Mouse (Mus musculus) layer of hippocampus, postnatal 36 days (tissue): Measurements from ENCODE around the gene Atxn10. TPM values are rescaled to one million over a fixed set of nuclear protein-coding genes. Genes with fewer than 3 reads are reported as not detected.
A peak's percentile ranks its signal among the peaks of the same experiment; 100 is the strongest.

ENCODE experiments used
- DNase-seq, 2 experiments: peaks; one replicate each; pipeline ENCODE4 v3.0.0; 2022
- total RNA-seq, 2 experiments: library from RNA; stranded (reverse); gene quantifications; 2 replicates each; pipeline ENCODE4 v1.2.3; 2021

Gene Atxn10
- total RNA-seq, 2 experiments from 2014 or later = 290 to 315 TPM

DNA sequence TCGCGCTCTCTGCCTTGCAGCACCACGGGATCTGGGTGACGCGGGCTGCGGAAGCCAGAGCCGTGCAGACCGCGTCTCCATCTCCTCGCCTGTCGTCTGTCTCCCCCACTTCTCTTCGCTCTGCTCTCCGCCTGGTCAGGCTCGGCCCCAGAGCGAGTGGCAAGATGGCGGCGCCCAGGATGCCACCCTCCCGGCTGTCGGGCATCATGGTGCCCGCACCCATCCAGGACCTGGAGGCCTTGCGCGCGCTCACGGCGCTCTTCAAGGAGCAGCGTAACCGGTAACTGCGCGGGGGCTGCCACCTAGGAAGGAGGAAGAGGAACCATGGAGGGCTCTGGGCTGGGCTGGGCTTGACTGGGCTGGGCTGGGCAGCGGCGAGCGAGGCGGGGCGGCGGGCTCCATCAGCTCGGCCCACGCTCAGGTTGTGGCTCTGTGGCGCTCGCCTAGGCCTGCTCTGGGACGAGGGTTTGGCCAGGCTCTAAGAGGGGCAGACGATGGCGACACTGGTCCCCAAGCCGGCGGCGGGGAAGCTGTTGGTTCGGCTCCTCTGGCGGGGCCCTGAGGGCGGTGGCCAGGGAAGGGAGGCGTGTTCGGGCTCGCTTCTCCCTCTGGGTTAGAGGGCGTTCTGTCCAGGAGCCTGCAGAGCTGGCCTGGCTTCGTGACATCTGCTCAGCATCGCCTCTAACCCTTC lies 401 bp downstream of the Atxn10 start:
- peak; percentile 79 to 82 for DNase-seq

GRCm38 (mm10) chr15:85337219-85337618 lies 1.2 kb downstream of the Atxn10 start:
- DNase-seq = no peak

DNA sequence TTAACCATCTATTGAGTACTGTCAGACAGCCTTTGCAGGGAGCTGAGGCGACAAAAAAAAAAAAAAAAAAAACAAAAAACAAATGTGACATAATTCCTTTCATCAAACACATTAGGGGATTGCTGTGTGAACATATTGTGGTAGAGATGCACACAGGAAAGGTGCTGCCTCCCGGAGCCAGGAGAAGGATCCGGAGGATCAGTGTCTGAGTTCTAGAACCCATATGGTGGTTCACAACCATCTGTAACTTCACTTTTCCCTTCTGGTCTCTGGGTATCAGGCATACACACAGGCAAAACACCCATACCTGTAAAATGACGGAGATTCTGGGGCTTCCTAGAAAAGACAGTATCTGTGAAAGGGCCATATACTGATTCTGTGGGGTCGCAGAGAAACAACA lies 1.9 kb downstream of the Atxn10 start:
- DNase-seq = no peak

DNA sequence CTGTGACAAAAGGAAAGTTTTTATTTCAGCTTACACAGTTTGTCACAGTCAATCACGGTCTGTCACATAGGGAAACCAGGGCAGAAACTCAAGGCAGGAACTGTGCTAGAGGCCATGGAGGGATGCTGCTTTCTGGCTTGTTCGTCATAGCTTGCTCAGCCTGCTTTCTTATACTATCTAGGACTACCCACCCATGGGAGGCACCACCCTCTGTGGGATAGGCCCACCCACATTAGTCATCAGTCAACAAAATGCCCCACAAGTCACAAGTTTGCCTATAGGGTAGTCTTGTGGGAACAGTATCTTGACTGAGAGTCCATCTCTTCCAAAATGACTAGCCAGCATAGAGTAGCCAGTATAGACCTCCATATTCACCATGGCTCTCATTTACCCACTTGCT lies 6.2 kb downstream of the Atxn10 start:
- no peak for DNase-seq

- DNase-seq = no peak
Observed at GRCm38 (mm10) chr15:85344673-85345072, 8.6 kb downstream of the Atxn10 start.

DNA sequence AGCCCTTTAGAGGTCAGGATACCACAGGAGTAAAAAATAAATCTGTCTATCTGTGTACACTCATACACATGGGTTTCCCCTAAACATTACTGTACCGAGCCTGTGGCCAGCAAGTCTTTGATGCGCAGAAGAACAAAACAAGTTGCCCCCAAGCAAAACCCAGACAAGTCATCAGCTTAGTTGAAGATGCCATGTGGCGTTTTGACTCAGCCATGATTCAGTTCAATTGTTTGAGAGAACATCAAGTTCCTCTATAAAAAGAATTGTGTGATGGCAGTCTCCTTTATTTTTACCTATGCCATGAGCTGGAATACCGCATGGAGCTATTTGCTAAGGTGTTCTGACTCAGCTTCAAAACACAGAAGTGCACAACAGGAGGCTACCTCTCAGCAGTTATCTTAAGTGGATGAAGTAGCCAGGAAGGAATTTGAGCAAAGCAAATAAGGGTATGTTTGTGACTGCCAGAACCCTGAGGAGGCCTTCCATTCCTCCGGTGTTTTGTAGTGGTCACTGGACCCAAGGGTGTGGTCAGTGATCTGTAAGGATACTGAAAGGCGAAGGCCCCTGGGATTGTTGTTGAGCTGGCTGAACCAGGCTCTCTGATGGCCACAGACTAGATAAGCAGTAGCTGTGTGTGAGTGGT lies 11.1 kb downstream of the Atxn10 start:
- DNase-seq = no peak

DNA sequence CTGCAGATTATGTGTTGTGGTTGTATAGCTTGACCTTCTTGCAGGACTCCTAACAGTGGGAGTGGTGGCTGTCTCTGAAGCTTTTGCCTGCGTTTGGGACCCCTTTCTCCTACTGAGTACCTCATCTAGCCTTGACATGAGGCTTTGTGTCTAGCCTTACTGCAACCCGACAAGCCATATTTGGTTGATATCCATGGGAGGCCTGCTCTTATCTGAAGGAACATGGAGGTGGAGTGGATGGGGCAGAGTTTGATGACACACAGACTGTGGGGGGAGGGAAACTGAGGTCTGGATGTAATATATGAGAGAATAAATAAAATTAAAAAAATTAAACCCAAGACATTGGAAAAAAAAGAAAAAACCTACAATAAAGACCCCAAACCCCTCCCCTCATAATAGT lies 14.1 kb downstream of the Atxn10 start:
- DNase-seq = no peak

GRCm38 (mm10) chr15:85354060-85354459 lies 18.0 kb downstream of the Atxn10 start:
- DNase-seq = no peak

- DNase-seq = no peak
Observed at GRCm38 (mm10) chr15:85356112-85356511, 20.1 kb downstream of the Atxn10 start.

- no peak for DNase-seq
Observed at GRCm38 (mm10) chr15:85357465-85358225, 21.6 kb downstream of the Atxn10 start.

- DNase-seq = no peak
Observed at GRCm38 (mm10) chr15:85359483-85359882, 23.4 kb downstream of the Atxn10 start.

DNA sequence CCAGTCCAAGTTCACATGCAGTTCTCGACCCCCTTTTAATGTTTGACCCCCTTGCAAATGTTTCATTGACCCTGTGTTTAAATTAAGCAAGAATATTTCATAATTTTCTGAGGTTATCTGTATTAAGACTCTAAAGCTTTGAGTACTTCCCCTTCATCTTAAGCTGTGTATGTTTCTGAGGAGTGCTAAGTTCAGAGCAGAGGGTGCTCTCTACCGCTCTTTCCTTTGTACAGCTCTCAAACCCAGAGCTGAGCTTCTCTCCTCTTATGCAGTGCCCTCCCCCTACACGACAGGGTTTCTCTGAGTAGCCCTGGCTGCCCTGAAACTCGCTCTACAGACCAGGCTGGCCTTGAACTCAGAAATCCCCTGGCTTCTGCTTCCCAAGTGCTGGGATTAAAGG lies 23.9 kb downstream of the Atxn10 start:
- no peak for DNase-seq

DNA sequence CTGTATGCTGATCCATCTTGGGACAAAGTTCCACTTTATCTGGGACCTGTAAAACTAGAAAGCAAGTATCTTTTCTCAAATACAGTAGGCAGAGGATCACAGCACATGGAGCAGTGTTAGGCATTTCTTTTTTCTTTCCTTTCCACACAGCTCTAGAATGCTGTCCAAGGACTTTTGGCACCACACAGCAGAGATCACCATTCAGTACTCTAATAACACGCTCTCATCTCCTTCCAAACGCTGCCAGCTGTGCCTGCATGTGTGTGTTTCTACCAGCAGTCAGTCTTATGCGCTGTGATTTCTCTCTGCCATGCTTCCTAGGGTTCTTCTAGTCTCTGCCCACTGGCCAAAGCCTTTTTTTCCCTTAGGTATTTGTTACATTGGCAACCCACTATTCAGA lies 28.3 kb downstream of the Atxn10 start:
- DNase-seq = no peak

DNA sequence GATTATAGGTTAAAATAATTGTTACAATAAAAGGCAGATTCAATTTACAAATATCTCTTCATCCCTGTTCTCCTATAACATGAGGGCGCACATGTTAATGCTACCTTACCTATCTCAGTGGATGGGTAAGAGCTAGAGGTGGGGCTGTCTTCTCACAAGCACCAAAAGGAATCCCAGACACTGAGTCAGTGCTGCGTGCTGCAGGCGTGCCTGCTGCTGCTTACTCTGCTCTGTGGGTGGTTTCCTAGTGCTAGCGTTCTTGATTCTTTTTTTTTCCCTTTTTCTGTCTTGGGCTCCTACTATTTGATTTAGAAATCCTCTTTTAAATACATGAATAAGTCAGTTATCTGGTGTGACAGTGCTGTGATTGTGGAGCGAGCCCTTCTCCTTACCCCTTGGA lies 30.9 kb downstream of the Atxn10 start:
- peak in 1 of 2 experiments; percentile 33 for DNase-seq

DNA sequence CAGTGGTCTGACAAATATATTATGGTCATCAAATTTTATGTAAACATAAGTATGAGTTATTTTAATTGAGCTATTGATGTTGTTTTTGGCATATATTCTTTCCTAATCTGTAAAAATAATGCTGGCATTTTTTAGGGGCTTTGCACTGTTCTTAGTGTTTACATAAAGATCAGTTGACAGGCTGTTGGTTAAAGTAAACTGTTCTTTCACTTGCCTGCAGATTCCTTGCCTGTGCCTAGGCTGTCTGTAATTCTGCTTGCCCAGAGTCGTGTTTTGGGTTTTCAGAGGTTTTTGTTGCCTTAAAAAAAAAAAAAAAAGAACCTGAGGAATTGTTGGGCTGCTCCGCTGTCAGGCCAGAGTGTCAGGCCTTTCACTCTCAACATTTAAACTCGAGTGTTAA lies 33.7 kb downstream of the Atxn10 start:
- no peak for DNase-seq

DNA sequence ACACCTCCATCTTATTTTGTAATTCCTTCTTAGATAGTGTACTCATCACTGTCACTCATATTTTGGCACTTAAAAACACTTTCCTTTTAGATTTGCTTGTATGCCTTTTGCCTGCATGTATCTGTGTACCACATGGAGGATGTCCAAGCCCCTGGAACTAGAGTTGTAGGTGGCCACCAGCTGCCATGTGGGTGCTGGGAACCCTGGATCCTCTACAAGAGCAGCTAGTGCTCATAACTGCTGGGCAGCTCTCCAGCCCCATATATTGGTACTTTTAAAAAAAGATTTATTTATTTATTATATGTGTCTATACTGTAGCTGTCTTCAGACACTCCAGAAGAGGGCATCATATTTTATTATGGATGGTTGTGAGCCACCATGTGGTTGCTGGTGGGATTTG lies 37.1 kb downstream of the Atxn10 start:
- DNase-seq = no peak

- no peak for DNase-seq
Observed at GRCm38 (mm10) chr15:85383477-85383876, 47.4 kb downstream of the Atxn10 start.

GRCm38 (mm10) chr15:85388696-85389095 lies 52.7 kb downstream of the Atxn10 start:
- DNase-seq = no peak

- no peak for DNase-seq
Observed at GRCm38 (mm10) chr15:85389915-85390314, 53.9 kb downstream of the Atxn10 start.

DNA sequence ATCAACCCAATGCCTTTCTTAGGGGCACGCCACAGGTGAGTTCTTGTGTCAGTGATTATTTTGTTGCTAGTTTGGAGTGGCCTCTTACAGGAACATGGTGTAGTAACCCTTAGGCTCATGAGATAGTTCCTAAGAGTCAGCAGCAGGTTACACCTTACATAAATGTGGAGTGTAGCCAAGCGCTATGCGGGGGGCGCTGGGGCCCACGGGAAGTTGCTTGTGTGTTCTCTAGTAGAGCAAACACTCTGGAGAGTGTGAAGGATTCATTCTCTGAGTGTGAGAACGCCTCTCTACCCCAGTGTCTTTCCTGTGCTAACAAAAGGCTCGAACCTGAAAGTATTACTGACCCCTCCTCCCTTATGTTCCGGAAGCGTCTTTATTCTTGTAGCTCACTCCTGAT lies 59.3 kb downstream of the Atxn10 start:
- no peak for DNase-seq

- peak; percentile 37 to 43 for DNase-seq
Observed at GRCm38 (mm10) chr15:85401926-85402325, 65.9 kb downstream of the Atxn10 start.

GRCm38 (mm10) chr15:85403256-85403731 lies 67.2 kb downstream of the Atxn10 start:
- DNase-seq = peak; percentile 66 to 80

- no peak for DNase-seq
Observed at GRCm38 (mm10) chr15:85404739-85405138, 68.7 kb downstream of the Atxn10 start.
